Mouse (Mus musculus) megakaryocyte, embryonic 14.5 days (primary cell): ENCODE results near the gene Tmem119. TPM values are rescaled to one million over a fixed set of nuclear protein-coding genes. Genes with fewer than 3 reads are reported as not detected.
"Not testable (repeated sequence)": the region's sequence is repeated elsewhere in the genome, so short reads cannot be mapped to it uniquely, and the experiment has no call there.

Experiments
- H3K27me3 ChIP-seq: replicated peaks from 2 replicates; pipeline ENCODE3; 2012; ENCODE audit warnings: inconsistent platforms
- H3K36me3 ChIP-seq: replicated peaks from 2 replicates; pipeline ENCODE3; 2012; ENCODE audit warnings: low read length, inconsistent platforms, mixed read lengths
- H3K4me1 ChIP-seq: 2 replicates; pipeline ENCODE4 v1.6.1; 2012; ENCODE audit warnings: inconsistent platforms
- H3K4me3 ChIP-seq: replicated peaks from 2 replicates; pipeline ENCODE3; 2012; ENCODE audit warnings: moderate library complexity, mild to moderate bottlenecking, inconsistent platforms
- H3K9me3 ChIP-seq: 2 replicates; pipeline ENCODE4 v1.6.1; 2012; ENCODE audit warnings: inconsistent platforms
- FLI1 ChIP-seq: IDR thresholded peaks from 2 replicates; pipeline ENCODE4 v1.6.1; 2012; ENCODE audit warnings: low read length, inconsistent platforms, mixed read lengths
- GATA1 ChIP-seq: IDR thresholded peaks from 3 replicates; pipeline ENCODE4 v1.6.1; 2012; ENCODE audit warnings: mixed read lengths, low read length, inconsistent platforms, borderline replicate concordance
- polyA plus RNA-seq: library from polyadenylated mRNA; stranded (reverse); fragments of >175 nt; gene quantifications from 2 replicates; pipeline ENCODE4 v1.2.3, GENCODE M21; 2012; ENCODE audit warnings: low replicate concordance; ENCODE audit not compliant: insufficient read depth

Tmem119 gene
- polyA plus RNA-seq, 1 experiment = 4.0 TPM

DNA sequence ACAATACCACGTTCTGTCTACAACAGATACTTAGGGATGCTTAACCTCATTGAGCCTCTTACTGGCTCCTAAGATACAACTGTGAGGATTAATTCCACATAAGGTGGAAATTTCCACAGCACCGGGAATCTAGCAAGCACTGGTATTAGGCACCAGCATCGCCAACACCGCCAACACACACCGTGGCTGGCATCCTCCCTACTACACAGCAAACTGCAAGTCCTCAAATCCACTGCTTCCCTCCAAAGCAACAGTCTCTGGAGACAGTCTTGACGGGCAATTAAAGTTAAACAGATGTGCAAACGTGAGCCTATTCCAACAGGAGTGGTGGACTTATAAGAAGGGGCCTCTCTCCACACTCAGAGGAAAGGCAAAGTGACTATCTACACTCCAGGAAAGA lies 19.1 kb downstream of the Tmem119 start:
- H3K36me3 ChIP-seq = peaks cover 24% of the 10 kb centered on the region
- H3K27me3 ChIP-seq = peaks cover 58% of the 10 kb centered on the region
- peaks cover 18% of the 10 kb centered on the region for H3K9me3 ChIP-seq
- peaks cover 7% of the 10 kb centered on the region; the same call in 1 of the 2 replicates for H3K4me1 ChIP-seq
- TF ChIP-seq GATA1 (no peak), FLI1 (no peak)
- no peak overlapping the region for H3K4me3 ChIP-seq

DNA sequence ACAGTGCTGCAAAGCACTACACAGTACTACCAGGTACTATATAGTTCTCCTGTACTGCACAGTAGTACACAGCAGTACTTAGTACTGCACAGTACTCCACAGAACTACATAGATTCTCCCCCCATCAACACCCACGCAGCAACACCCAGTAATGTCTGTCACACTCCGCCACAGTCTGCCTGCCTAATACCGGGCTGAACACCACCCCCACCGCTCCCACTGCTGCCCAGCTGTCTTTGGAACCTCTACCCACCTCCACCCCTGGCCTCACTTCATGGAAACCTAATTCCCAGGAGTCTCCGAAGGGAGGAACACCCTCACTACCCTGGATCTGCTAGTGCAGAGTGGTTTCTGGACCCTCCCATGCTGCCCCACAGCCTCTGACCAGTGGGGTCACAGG lies 19.6 kb downstream of the Tmem119 start:
- no peak for TF ChIP-seq GATA1
- TF ChIP-seq FLI1 = no peak
- Histone ChIP-seq H3K4me1 (peaks cover 7% of the 10 kb centered on the region; the same call in 1 of the 2 replicates), H3K36me3 (peaks cover 29% of the 10 kb centered on the region), H3K4me3 (no peak overlapping the region), H3K9me3 (peaks cover 18% of the 10 kb centered on the region), H3K27me3 (peaks cover 53% of the 10 kb centered on the region)

- Histone ChIP-seq H3K36me3 (peaks cover 35% of the 10 kb centered on the region), H3K9me3 (peaks cover 18% of the 10 kb centered on the region), H3K4me3 (no peak overlapping the region), H3K27me3 (peaks cover 52% of the 10 kb centered on the region), H3K4me1 (peaks cover 8% of the 10 kb centered on the region; the same call in 1 of the 2 replicates)
- TF ChIP-seq GATA1 (no peak), FLI1 (no peak)
These were observed 20.1 kb downstream of the Tmem119 start for GRCm38 (mm10) chr5:113780082-113780752.

- no peak overlapping the region for H3K4me3 ChIP-seq
- peaks cover 12% of the 10 kb centered on the region for H3K9me3 ChIP-seq
- H3K4me1 ChIP-seq = peaks cover 8% of the 10 kb centered on the region; the same call in 1 of the 2 replicates
- peaks cover 46% of the 10 kb centered on the region for H3K27me3 ChIP-seq
- H3K36me3 ChIP-seq = peaks cover 41% of the 10 kb centered on the region
- no peak for TF ChIP-seq GATA1
- TF ChIP-seq FLI1 = no peak
These were observed 20.7 kb downstream of the Tmem119 start for GRCm38 (mm10) chr5:113779569-113779968.

DNA sequence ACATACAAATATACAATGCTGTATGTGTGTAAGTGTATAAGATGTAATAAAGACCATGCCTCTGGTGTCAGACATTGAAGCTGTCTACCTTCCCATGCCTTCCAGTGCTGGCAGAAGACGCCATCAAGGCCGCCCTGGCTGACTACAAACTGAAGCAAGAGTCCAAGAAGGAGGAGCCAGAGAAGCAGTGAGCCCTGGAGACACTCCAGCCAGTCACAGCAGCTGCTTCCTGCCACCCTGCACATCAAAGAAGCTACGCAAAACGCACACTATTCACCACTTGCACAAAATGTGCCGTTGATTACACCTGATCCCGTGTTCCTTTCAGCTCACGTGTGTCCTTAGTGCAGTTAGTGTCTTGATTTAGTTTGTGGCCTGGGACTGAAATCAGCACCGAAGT lies 22.6 kb downstream of the Tmem119 start:
- peaks cover 22% of the 10 kb centered on the region for H3K4me1 ChIP-seq
- peaks cover 47% of the 10 kb centered on the region for H3K36me3 ChIP-seq

DNA sequence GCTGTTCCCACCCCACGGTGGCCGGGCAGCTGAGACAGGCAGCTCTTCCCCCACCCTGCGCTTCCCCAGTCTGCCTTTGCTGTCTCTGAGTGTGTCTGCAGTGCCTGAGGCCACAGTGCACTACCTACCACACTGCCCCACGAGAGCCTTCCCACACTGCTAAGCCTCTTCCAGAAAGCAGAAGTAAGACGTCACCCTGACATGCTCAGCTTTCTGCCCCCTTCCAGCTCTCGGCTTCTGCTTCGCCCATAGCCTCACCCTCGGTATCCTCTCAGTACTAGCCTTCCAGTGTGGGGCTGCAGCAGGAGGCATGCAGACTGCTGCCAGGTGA lies 23.5 kb downstream of the Tmem119 start:
- peaks cover 47% of the 10 kb centered on the region for H3K36me3 ChIP-seq
- no peaks in the 10 kb centered on the region for H3K9me3 ChIP-seq
- TF ChIP-seq GATA1 (no peak), FLI1 (no peak)
- H3K4me3 ChIP-seq = peak overlapping the region; percentile 40
- peaks cover 24% of the 10 kb centered on the region for H3K27me3 ChIP-seq
- H3K4me1 ChIP-seq = peaks cover 26% of the 10 kb centered on the region

More for the DNA sequence above, 22.6 kb downstream of the Tmem119 start:
- not testable (repeated sequence) for H3K4me3 ChIP-seq, H3K9me3 ChIP-seq
- H3K27me3 ChIP-seq = peaks cover 29% of the 10 kb centered on the region

GRCm38 (mm10) chr5:113776128-113776895 lies 24.0 kb downstream of the Tmem119 start:
- peak overlapping the region; percentile 40 for H3K4me3 ChIP-seq
- peaks cover 47% of the 10 kb centered on the region for H3K36me3 ChIP-seq
- TF ChIP-seq GATA1 = no peak
- no peak for TF ChIP-seq FLI1
- peaks cover 19% of the 10 kb centered on the region for H3K27me3 ChIP-seq
- H3K9me3 ChIP-seq = no peaks in the 10 kb centered on the region
- peaks cover 26% of the 10 kb centered on the region for H3K4me1 ChIP-seq

- peaks cover 12% of the 10 kb centered on the region for H3K27me3 ChIP-seq
- no peaks in the 10 kb centered on the region for H3K9me3 ChIP-seq
- peaks cover 47% of the 10 kb centered on the region for H3K36me3 ChIP-seq
- TF ChIP-seq GATA1 (no peak), FLI1 (no peak)
- H3K4me3 ChIP-seq = no peak overlapping the region
- H3K4me1 ChIP-seq = peaks cover 28% of the 10 kb centered on the region
These were observed 24.7 kb downstream of the Tmem119 start for GRCm38 (mm10) chr5:113775585-113775984.

DNA sequence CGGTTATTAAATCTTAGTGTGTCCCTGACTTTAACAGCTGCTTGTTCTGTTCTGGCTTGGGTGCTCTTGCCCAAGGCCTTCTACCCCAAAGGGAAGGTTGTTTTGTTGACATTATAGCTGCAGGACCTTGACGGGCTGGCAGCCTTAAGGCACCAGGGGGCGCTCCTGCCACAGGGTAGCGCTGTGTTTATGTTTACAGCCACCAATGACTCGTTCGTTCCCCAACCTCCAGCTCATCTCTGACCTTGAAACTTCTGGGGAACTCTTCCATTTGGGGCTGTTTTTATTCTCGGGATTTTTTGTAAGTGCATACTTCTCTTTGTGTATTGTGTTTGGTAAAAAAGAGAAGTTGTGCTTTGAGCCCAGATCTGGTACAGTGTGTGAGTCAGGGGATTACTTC lies 26.7 kb downstream of the Tmem119 start:
- TF ChIP-seq GATA1 (no peak), FLI1 (no peak)
- peaks cover 49% of the 10 kb centered on the region for H3K36me3 ChIP-seq
- peak overlapping the region; percentile 99 for H3K4me3 ChIP-seq
- H3K27me3 ChIP-seq = no peaks in the 10 kb centered on the region
- H3K4me1 ChIP-seq = peaks cover 48% of the 10 kb centered on the region
- no peaks in the 10 kb centered on the region for H3K9me3 ChIP-seq

GRCm38 (mm10) chr5:113772905-113773519 lies 27.3 kb downstream of the Tmem119 start:
- Histone ChIP-seq H3K4me3 (peak overlapping the region; percentile 99), H3K9me3 (no peaks in the 10 kb centered on the region), H3K4me1 (peaks cover 54% of the 10 kb centered on the region), H3K36me3 (peaks cover 50% of the 10 kb centered on the region), H3K27me3 (no peaks in the 10 kb centered on the region)
- TF ChIP-seq GATA1 = no peak
- TF ChIP-seq FLI1 = no peak
